ENCODE assay signal across 26 mouse cellular contexts in genomic region chr15:75318584-75318983, GRCm38 (mm10). TPM values are rescaled to one million over a fixed set of nuclear protein-coding genes. Genes with fewer than 3 reads are reported as not detected.
"Had no signal": no experiment of that assay in that cellular context is flagged by ENCODE, and none has a peak within 500 bp of the region (broad histone marks: within the 10 kb centered on the region; RNA-seq: fewer than 3 reads in every experiment).

No protein-coding gene starts in this region.

- H3K4me2 ChIP-seq: lung, embryonic 15.5 days; midbrain, embryonic 12.5 days; neural tube, embryonic 13.5 days; neural tube, embryonic 15.5 days; stomach, embryonic 15.5 days had no signal

- H3K4me1 ChIP-seq: lung, embryonic 15.5 days; midbrain, embryonic 10.5 days; midbrain, embryonic 12.5 days; neural tube, embryonic 13.5 days; neural tube, embryonic 15.5 days; stomach, embryonic 15.5 days had no signal

- H3K4me3 ChIP-seq: lung, embryonic 15.5 days; midbrain, embryonic 10.5 days; midbrain, embryonic 12.5 days; neural tube, embryonic 13.5 days; neural tube, embryonic 15.5 days; stomach, embryonic 15.5 days had no signal

- H3K27ac ChIP-seq: liver, embryonic 14.5 days; lung, embryonic 15.5 days; midbrain, embryonic 10.5 days; midbrain, embryonic 12.5 days; neural tube, embryonic 13.5 days; neural tube, embryonic 15.5 days; stomach, embryonic 15.5 days; stomach, postnatal 0 days had no signal

- DNase-seq: lung, adult 2 months; lung, postnatal 4 days; midbrain, embryonic 14.5 days; retina, postnatal 1 day; right cerebral cortex, adult 18-20 months; right cerebral cortex, postnatal 25 days; right cerebral cortex, postnatal 4 days; spleen, adult 18-20 months; thymus, adult 2 months; thymus, postnatal 25 days; thymus, postnatal 4 days had no signal

- H3K9ac ChIP-seq: liver, embryonic 14.5 days; lung, embryonic 15.5 days; midbrain, embryonic 12.5 days; neural tube, embryonic 13.5 days; neural tube, embryonic 15.5 days; stomach, embryonic 15.5 days had no signal

- ATAC-seq: lung, postnatal 0 days; midbrain, embryonic 16.5 days had no signal

- H3K9me3 ChIP-seq: lung, embryonic 15.5 days; stomach, embryonic 15.5 days had no signal

- H3K27me3 ChIP-seq: lung, embryonic 15.5 days; midbrain, embryonic 12.5 days; neural tube, embryonic 13.5 days; neural tube, embryonic 15.5 days; stomach, embryonic 15.5 days had no signal

- H3K36me3 ChIP-seq: lung, embryonic 15.5 days; midbrain, embryonic 10.5 days; midbrain, embryonic 12.5 days; neural tube, embryonic 13.5 days; neural tube, embryonic 15.5 days; stomach, embryonic 15.5 days had no signal

RNA-seq across cellular contexts. Expression of gene Ly6f, which starts 50.4 kb away (rescaled TPM):
- polyA plus RNA-seq: liver, embryonic 14.5 days; liver, embryonic 16.5 days; lung, adult 2 months; lung, embryonic 15.5 days; lung, postnatal 0 days; midbrain, embryonic 10.5 days; midbrain, embryonic 12.5 days; midbrain, embryonic 14.5 days; midbrain, embryonic 16.5 days; neural tube, embryonic 11.5 days; neural tube, embryonic 13.5 days; neural tube, embryonic 15.5 days; small intestine, adult 2 months; stomach, embryonic 15.5 days; stomach, postnatal 0 days; testis, adult 2 months; thymus, adult 2 months; urinary bladder, adult 2 months had no signal
